Mouse (Mus musculus) liver, embryonic 14 days (tissue): ENCODE data around the gene Olfr1445. TPM values are rescaled to one million over a fixed set of nuclear protein-coding genes. Genes with fewer than 3 reads are reported as not detected.

Experiments used
- polyA plus RNA-seq: library from polyadenylated mRNA; depleted of rRNA; stranded (reverse); fragments of >200 nt; gene quantifications from 2 replicates; pipeline ENCODE4 v1.2.3, GENCODE M21; 2012; rRNA removed

The Olfr1445 gene
- not detected in 2 replicates for polyA plus RNA-seq

DNA sequence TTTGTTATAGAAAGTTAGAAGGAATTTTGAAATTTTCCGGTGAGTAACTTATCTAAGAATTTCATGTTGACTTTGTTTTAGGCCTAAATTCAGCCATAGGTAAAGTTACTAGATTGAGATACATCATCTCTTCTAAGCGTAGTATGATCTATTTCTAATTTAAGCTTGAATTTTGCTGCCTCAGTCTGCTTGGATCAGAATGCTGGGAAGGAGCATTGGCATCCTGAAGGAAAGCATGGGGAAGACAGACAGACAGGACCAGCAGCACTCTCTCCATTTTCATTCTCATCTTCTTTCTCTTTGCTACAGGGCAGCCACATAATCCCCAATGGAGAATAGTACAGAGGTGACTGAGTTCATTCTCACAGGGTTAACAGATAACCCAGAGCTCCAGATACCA, at the start of gene Olfr1445:
TSS of gene Olfr1445 (plus strand) at position 301 of the 400 bp plus-strand sequence.

DNA sequence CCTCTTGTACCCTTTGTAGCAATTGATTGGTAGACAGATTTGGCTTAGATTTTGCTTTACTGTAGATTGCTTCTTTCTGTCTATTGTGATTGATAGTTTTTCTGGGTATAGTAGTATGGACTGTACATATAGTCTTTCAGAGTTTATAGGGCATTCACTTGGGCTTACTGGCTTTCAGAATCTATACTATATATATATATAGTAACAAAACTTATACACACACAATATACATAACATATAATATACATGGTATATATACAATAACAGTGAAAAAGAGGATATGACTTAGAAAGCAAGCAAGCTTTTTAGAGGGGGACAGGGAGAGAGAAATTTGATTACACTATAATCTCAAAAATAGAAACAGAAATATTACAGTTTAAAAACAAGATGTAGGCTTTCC, 37.3 kb upstream of the Olfr1445 start, which contains the start of gene Gm5244:
TSS of gene Gm5244 (plus strand) at position 301 of the 400 bp plus-strand sequence.

DNA sequence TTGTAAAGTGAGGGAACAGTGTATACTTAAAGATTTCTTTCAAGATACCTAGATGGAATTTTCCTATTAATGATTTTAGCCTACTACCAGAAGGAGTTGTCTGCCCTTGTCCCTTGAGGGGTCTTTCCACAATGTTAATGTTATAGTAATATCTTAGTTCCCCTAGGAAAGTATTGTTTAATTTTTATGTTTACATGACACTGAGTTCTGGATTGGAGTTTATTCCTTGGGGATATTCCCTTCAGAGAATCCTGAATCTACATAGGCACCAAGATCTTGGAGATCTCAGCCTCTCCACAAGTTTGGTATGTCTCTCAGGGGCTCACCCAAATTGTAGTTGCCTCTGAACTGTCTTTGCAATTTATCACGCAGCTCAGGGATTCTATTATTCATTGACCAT, 26.7 kb upstream of the Olfr1445 start, which contains the start of gene Olfr1444:
TSS of gene Olfr1444 (plus strand) at position 301 of the 400 bp plus-strand sequence.

GRCm38 (mm10) chr19:12893424-12893823, 9.8 kb downstream of the Olfr1445 start, which contains the start of gene Olfr1446:
Gene Olfr1446, minus strand, starts transcription at chr19:12893524.

DNA sequence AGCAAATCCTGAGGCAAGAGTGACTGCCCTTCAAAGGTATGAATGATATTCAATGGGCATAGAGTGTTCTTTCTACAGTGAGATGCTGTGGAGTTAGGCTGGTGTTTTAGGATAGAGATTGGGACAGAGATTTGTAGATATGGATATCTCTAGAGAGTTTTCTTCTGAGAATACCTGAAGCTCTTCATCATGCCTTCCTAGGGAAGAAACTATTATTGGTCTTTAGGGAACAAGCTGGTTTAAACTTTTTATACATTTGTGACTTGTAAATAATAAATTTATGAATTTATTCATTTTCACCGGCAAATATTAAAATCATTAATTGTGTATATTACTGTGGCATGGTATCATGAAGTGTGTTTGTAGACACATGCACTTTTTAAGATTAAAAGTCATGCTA, 20.0 kb downstream of the Olfr1445 start, which contains the start of gene Olfr1447:
TSS of gene Olfr1447 (minus strand) at position 101 of the 400 bp plus-strand sequence.

GRCm38 (mm10) chr19:12924319-12924718, 40.7 kb downstream of the Olfr1445 start, which contains the start of gene Olfr1448:
Gene Olfr1448, minus strand, starts transcription at chr19:12924419.

GRCm38 (mm10) chr19:12930540-12930939, 46.9 kb downstream of the Olfr1445 start, which contains the start of gene Olfr1449:
Gene Olfr1449, plus strand, starts transcription at chr19:12930840.

Other genes starting within 250 kb of the Olfr1445 start
- gene Olfr1442, start 213.4 kb upstream of the Olfr1445 start, polyA plus RNA-seq, result not detected in 2 replicates
- not detected in 2 replicates for gene Olfr1443, start 205.7 kb upstream of the Olfr1445 start, polyA plus RNA-seq
- gene Keg1, start 188.1 kb upstream of the Olfr1445 start, polyA plus RNA-seq, result 1.8 and 2.5 TPM in 2 replicates
- gene Cntf, start 118.2 kb upstream of the Olfr1445 start, polyA plus RNA-seq, result 1.8 and 2.0 TPM in 2 replicates
- 14.2 and 16.3 TPM in 2 replicates for gene Zfp91, start 87.7 kb upstream of the Olfr1445 start, polyA plus RNA-seq
- 1.1 and 1.9 TPM in 2 replicates for gene Lpxn, start 87.7 kb upstream of the Olfr1445 start, polyA plus RNA-seq
- not detected in 2 replicates for gene Gm5244, start 37.2 kb upstream of the Olfr1445 start, polyA plus RNA-seq
- gene Olfr1444, start 26.6 kb upstream of the Olfr1445 start, polyA plus RNA-seq, result not detected in 2 replicates
- gene Olfr1446, start 9.7 kb downstream of the Olfr1445 start, polyA plus RNA-seq, result not detected in 2 replicates
- gene Olfr1447, start 19.9 kb downstream of the Olfr1445 start, polyA plus RNA-seq, result not detected in 2 replicates
- not detected in 2 replicates for gene Olfr1448, start 40.6 kb downstream of the Olfr1445 start, polyA plus RNA-seq
- gene Olfr1449, start 47.0 kb downstream of the Olfr1445 start, polyA plus RNA-seq, result not detected in 2 replicates
- gene Olfr1450, start 66.4 kb downstream of the Olfr1445 start, polyA plus RNA-seq, result not detected in 2 replicates
- not detected in 2 replicates for gene Olfr1451, start 111.2 kb downstream of the Olfr1445 start, polyA plus RNA-seq
- not detected in 2 replicates for gene Olfr1453, start 144.5 kb downstream of the Olfr1445 start, polyA plus RNA-seq
- not detected in 2 replicates for gene Olfr1454, start 176.8 kb downstream of the Olfr1445 start, polyA plus RNA-seq
- gene Olfr1457, start 214.0 kb downstream of the Olfr1445 start, polyA plus RNA-seq, result not detected in 2 replicates
- not detected in 2 replicates for gene Olfr1458, start 222.9 kb downstream of the Olfr1445 start, polyA plus RNA-seq